Mouse (Mus musculus): Measurements from ENCODE around the gene Pcnx4. TPM values are rescaled to one million over a fixed set of nuclear protein-coding genes. Genes with fewer than 3 reads are reported as not detected.

Pcnx4 gene
- 0.44 and 1.2 TPM in 2 replicates for polyA plus RNA-seq (2012; ENCODE audit: low replicate concordance)

GRCm38 (mm10) chr12:72536021-72536597 lies at the start of gene Pcnx4:
Gene Pcnx4, plus strand, starts transcription at chr12:72536383.

Other genes starting within 250 kb of the Pcnx4 start
- 0.49 and 1.2 TPM in 2 replicates for gene Rtn1, start 127.3 kb upstream of the Pcnx4 start, polyA plus RNA-seq (2012; ENCODE audit: low replicate concordance)
- gene Lrrc9, start 94.5 kb upstream of the Pcnx4 start, polyA plus RNA-seq (2012; ENCODE audit: low replicate concordance): not detected in 2 replicates
- not detected in 2 replicates for gene Gm4756, start 113.3 kb downstream of the Pcnx4 start, polyA plus RNA-seq (2012; ENCODE audit: low replicate concordance)
- gene Dhrs7, start 128.5 kb downstream of the Pcnx4 start, polyA plus RNA-seq (2012; ENCODE audit: low replicate concordance): 1.3 TPM in 1 of 2 replicates, not detected in the other
- gene Ppm1a, start 221.1 kb downstream of the Pcnx4 start, polyA plus RNA-seq (2012; ENCODE audit: low replicate concordance): 20.5 and 21.9 TPM in 2 replicates